Mouse (Mus musculus) CH12F3 (cell line): ENCODE measurements at regions not wholly inside any gene's neighbourhood (a gene's known extent, or its start where the extent isn't known, plus 50 kb on each side); places are given as distances from the start of the nearest gene placed in this dataset.
"Not testable (repeated sequence)": the region's sequence is repeated elsewhere in the genome, so short reads cannot be mapped to it uniquely, and the experiment has no call there.

Experiments
- in situ Hi-C: fragments of 300-500 bp; cut with MboI; formaldehyde crosslinking; loops from 2 replicates; pipeline ENCODE4 v1.14.3; 2020; ENCODE audit warnings: low sequenced_read_pairs

- in situ Hi-C loops = loop anchor here (25.0 kb wide), 2 partner anchors 266 to 541 kb away; no protein-coding TSS in a partner anchor
Observed at GRCm38 (mm10) chr4:10296220-10296619, 578.1 kb upstream of the 2610301B20Rik start.

DNA sequence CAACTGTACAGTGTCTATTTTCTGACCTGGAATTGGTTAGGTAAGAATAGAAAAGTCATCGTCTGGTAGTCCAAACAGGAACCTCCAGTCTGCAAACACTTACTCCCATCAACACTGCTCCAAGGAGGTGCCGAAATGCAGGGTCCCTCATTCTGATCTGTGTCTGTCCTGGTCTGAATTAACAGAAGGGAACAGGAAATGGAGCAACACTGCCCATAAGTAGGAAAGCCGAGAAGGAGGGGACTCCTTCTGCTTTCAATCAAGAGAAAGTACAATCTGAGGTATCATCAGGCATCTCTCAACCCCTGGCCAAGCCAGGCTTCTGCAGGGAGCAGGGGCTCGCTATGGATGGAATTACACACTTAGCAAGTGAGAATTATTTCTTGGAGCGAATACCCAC is 562.4 kb upstream of the 2610301B20Rik start:
- in situ Hi-C loops = no loop called here

DNA sequence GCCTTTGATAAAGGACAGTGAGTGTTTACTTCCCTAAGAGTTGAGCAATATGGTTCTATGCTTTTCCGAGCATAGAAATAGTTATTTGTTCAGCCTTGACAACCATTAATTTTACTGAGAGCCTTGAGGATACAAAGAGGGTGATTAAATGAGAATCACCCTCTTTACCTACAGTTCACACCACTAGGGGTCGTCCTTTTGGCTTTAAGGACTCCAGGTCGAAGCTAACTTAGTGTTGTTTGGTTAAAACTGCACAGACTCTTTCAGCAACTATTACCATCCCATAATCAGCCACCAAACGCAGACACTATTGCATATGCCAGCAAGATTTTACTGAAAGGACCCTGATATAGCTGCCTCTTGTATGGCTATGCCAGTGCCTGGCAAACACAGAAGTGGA is 559.2 kb upstream of the 2610301B20Rik start:
- in situ Hi-C loops = no loop called here

DNA sequence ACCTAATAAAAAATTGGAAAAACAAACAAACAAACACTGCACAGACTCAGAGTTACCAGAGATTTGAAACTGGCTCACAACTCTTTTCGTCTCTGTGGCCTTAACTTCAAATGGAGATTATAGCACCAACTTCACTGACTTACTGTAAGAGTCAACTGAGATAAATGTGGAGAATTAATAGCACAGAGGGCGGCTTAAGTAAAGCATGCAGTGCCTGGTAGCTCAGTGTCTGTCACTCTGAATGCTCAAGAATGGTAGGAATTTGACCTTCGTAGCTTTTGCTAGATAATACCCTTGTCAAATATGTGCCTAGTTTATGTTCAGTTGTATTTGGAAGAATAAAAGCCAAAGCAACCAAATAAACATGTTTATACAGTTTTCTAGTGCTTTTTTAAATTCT is 558.4 kb upstream of the 2610301B20Rik start:
- in situ Hi-C loops = no loop called here

DNA sequence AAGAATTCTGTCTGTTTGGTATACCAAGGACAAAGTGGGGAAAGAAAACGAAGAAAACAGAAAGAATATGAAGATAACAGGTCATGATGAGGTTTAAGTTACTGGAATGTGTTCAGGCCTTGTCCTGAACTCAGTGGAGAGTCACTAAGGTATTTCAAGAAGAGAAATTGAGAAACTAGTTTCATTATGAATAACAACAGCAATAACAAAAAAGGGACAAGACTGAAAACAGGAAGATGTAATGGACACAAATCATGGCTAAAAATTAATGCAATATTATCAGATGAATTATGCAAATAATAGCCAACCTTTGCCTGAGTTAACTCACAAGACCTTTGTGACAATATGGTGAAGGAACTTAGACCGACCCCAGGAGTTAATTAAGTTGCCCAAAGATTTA is 530.2 kb upstream of the 2610301B20Rik start:
- in situ Hi-C loops = no loop called here

GRCm38 (mm10) chr4:10351876-10352627 is 522.2 kb upstream of the 2610301B20Rik start:
- in situ Hi-C loops = no loop called here

- in situ Hi-C loops = no loop called here
Observed at GRCm38 (mm10) chr4:10357572-10357971, 516.7 kb upstream of the 2610301B20Rik start.

GRCm38 (mm10) chr4:10389790-10390189 is 484.5 kb upstream of the 2610301B20Rik start:
- in situ Hi-C loops = no loop called here

GRCm38 (mm10) chr4:10397249-10397648 is 477.0 kb upstream of the 2610301B20Rik start:
- in situ Hi-C loops = no loop called here

GRCm38 (mm10) chr4:10398075-10398474 is 476.2 kb upstream of the 2610301B20Rik start:
- in situ Hi-C loops = no loop called here

- in situ Hi-C loops = no loop called here
Observed at GRCm38 (mm10) chr4:10399649-10400048, 474.6 kb upstream of the 2610301B20Rik start.

DNA sequence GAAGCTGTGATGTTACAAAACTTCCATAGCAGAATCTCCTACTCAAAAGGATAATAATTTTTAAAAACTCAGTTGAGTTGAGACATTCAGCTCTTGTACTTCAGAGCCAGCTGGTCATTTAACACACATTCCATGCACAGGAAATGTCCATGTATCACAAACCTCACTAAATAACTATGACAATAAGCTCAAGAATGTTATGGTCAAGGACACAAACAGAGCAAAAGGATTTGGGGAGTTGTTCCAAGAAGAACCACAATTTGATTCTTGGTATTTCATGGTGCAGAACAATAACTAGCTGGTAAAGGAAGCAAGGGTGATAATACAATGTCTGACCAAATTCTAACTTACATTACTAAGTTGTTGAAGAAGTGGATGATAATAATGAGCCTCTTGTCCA is 471.4 kb upstream of the 2610301B20Rik start:
- in situ Hi-C loops = no loop called here

- in situ Hi-C loops = no loop called here
Observed at GRCm38 (mm10) chr4:10404438-10404837, 469.9 kb upstream of the 2610301B20Rik start.

DNA sequence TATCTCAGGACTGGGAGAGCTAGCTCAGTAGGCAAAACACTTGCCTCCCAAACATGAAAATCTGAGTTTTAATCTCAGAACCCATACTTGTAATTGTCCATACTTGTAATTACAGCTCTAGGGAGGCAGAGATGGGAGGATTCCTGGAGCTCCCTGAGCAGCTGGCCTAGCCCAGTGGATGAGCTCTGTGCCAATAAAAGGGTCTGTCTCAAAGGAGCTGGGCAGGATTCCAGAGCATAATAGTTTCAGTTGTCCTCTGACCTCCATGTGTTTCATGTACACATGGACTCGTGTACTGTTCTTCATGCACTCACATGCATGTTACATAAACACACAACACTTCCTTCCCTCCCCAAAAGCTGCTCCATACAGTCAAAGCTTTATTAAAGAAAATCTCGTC is 469.2 kb upstream of the 2610301B20Rik start:
- in situ Hi-C loops = no loop called here

DNA sequence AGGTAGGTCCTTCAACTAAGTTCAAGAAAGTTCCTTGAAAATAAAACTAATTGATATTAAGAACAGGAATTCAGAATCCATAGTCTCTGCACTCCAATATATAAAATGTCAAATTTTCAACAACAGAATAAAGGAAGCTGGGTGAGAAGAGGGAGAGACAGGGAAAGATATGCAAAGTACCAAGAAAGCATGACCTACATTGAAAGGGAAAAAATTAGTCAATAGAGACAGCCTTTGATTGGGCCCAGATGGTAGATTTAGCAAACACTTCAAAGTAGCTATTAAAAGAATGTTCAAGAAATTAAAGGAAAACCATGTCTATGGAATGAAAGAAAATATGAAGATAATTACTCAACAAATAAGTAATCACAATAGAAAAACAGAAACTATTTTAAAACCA is 460.0 kb upstream of the 2610301B20Rik start:
- in situ Hi-C loops = no loop called here

DNA sequence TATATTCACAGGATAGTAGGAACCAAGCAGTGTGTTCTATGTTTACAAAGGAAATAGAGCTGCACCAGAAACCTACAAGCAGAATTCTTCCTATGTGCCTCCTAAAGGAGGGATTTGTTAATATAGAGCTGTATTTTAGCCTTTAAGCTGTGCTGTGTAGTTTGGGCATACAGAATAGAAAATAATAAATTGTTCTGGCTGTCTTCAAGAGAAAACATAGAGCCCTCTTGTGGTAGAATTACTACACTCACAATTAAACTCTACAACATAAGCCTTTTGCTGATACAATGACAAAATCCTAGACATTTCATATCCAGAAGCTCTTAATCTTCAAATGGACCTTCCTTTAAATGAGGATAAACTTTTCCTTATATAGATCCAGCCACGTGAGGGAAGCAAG is 452.9 kb upstream of the 2610301B20Rik start:
- in situ Hi-C loops = no loop called here

- in situ Hi-C loops = no loop called here
Observed at GRCm38 (mm10) chr4:10434438-10434837, 439.9 kb upstream of the 2610301B20Rik start.

- in situ Hi-C loops = not testable (repeated sequence)
Observed at GRCm38 (mm10) chr4:10439921-10440320, 434.4 kb upstream of the 2610301B20Rik start.

GRCm38 (mm10) chr4:10459603-10460002 is 414.7 kb upstream of the 2610301B20Rik start:
- in situ Hi-C loops = no loop called here

DNA sequence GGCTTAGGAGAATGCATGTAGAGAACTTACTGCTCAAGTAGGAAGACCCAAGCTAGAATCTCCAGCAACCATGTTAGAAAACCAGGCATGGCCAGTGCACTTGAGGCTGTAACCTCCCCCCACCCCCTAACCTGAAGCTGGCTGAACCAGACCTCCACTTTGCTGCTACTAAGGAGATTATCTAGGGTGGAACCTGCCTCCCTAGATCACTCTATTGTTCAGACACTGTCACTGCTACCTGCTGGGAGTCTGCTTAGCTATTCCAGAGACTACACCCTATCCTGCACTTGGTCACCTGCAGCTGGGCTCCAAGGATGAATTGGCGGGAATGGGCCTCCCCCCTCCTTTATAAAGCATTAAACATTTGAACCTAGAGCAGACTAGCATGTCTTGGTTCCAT is 393.4 kb upstream of the 2610301B20Rik start:
- in situ Hi-C loops = no loop called here

GRCm38 (mm10) chr4:10508163-10508821 is 366.0 kb upstream of the 2610301B20Rik start:
- in situ Hi-C loops = no loop called here

DNA sequence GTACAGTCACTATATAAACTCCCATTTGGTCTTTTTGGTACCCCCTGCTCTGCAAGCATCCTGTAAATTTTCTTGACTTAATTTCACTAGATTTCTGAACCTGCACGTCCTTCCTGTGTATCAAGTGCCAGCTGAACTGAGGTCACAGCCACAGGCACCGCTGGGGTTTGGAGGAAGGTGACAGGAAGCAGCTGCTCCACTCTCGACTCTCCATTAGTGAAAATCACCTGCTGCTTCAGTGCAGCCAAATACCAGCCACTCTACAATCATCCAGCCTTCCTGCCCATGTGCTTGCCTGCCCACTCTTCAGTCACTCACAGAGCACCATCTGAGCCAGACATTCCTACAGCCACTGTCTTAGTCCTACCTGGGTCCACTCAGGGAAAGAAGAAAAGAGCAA is 364.3 kb upstream of the 2610301B20Rik start:
- in situ Hi-C loops = no loop called here
